Mouse (Mus musculus) spleen, adult 2 months (tissue): ENCODE results near the gene Spocd1. TPM values are rescaled to one million over a fixed set of nuclear protein-coding genes. Genes with fewer than 3 reads are reported as not detected.

ENCODE experiments used
- DNase-seq, 2 experiments: peaks; one replicate each; pipeline versions ENCODE4 v3.0.0 to v3.0.0-alpha.2; 2012 to 2021; ENCODE audit warnings: low spot score in 2 of 2, low read depth in 1 of 2
- H3K27ac ChIP-seq: fragments of 200-500 bp; 2 replicates; pipeline ENCODE4 v1.5.1; 2012; ENCODE audit warnings: low read length, inconsistent platforms; ENCODE audit not compliant: insufficient read depth
- H3K27me3 ChIP-seq: fragments of 200-500 bp; 2 replicates; pipeline ENCODE4 v1.6.1; 2012; ENCODE audit warnings: mild to moderate bottlenecking, moderate library complexity, low read length, inconsistent platforms; ENCODE audit not compliant: control insufficient read depth, insufficient read depth
- H3K36me3 ChIP-seq: fragments of 200-500 bp; 2 replicates; pipeline ENCODE4 v1.6.1; 2012; ENCODE audit warnings: mild to moderate bottlenecking, low read length, inconsistent platforms; ENCODE audit not compliant: control insufficient read depth, insufficient read depth
- H3K4me1 ChIP-seq: fragments of 200-500 bp; 2 replicates; pipeline ENCODE4 v1.6.1; 2011; ENCODE audit warnings: inconsistent platforms; ENCODE audit not compliant: control insufficient read depth, insufficient read depth, insufficient read length
- H3K4me3 ChIP-seq: fragments of 200-500 bp; 2 replicates; pipeline ENCODE4 v1.5.1; 2011; ENCODE audit warnings: mild to moderate bottlenecking, inconsistent platforms; ENCODE audit not compliant: insufficient read depth, insufficient read length; ENCODE audit errors: extremely low read depth
- CTCF ChIP-seq: fragments of 200-500 bp; IDR thresholded peaks from 2 replicates; pipeline ENCODE4 v1.5.1; 2011; ENCODE audit warnings: mild to moderate bottlenecking, inconsistent platforms; ENCODE audit not compliant: insufficient read depth, insufficient read length, insufficient replicate concordance; ENCODE audit errors: extremely low read depth
- POLR2A ChIP-seq: fragments of 200-500 bp; IDR thresholded peaks from 2 replicates; pipeline ENCODE4 v1.6.1; 2011; ENCODE audit warnings: low read depth, low read length, inconsistent platforms
- WGBS: fragments of 180-500 bp; shearing (Covaris S2); methylation state at CpG from one replicate; pipeline ENCODE4 v1.1.7; 2018; 5-methylcytosine and 5-hydroxymethylcytosine counted together
- polyA plus RNA-seq: library from polyadenylated mRNA; depleted of rRNA; stranded (reverse); fragments of >200 nt; gene quantifications from 2 replicates; pipeline ENCODE4 v1.2.3, GENCODE M21; 2012; rRNA removed

Gene Spocd1
- polyA plus RNA-seq, 1 experiment = 0.07 TPM

DNA sequence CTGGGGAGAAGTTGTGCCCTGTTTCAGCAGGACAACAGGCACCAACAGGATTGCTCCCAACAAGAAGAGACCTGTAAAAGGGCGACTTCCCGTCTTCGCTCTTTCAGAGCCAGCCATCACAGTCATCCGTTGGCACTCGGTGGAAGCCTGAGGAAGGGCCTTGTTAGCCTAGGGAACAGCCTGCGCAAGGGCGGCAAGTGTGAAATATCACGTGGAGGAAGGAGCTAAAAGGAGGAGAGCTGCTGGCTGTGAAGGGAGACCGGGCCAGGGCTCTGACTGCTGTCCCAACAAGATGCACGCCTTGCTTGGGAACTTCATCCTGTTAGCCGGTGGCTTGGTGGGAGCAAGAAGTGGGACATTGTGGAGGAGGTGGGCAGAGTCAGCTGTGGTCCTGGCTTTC lies 69.1 kb downstream of the Spocd1 start:
- no peak for DNase-seq
- no peak overlapping the region for H3K27ac ChIP-seq
- 67% methylated on average over 11 of the region's 11 CpGs for WGBS
- no peak for TF ChIP-seq CTCF
- TF ChIP-seq POLR2A = no peak
- H3K27me3 ChIP-seq = no peaks in the 10 kb centered on the region
- H3K4me3 ChIP-seq = no peak overlapping the region
- H3K4me1 ChIP-seq = no peaks in the 10 kb centered on the region
- H3K36me3 ChIP-seq = no peaks in the 10 kb centered on the region

DNA sequence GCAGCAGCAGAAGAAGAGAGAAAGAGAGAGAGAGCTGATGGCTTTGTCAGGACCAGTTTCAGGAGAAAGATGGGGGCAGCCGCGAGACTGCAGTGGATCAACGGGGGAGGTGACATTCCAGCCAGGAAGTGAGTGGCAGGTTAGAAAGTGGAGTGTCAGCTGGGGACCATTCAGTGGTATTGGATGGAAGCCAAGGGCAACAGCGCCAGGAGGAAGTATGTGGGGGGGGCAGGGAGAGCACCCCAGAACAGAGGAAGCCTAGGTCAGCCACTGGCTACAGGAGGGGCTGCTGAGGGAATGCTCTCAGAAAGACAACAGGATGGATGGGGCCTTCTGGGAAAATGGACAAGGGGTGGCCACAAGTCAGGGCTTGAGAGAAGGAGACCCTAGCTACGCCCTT lies 72.7 kb downstream of the Spocd1 start:
- Histone ChIP-seq H3K36me3 (no peaks in the 10 kb centered on the region), H3K4me3 (no peak overlapping the region), H3K27ac (no peak overlapping the region), H3K4me1 (peaks cover 3% of the 10 kb centered on the region; the same call in 1 of the 2 replicates), H3K27me3 (peaks cover 1% of the 10 kb centered on the region; the same call in 1 of the 2 replicates)
- WGBS = 14% methylated on average over 5 of the region's 5 CpGs
- TF ChIP-seq POLR2A = no peak
- no peak for TF ChIP-seq CTCF
- DNase-seq = no peak

DNA sequence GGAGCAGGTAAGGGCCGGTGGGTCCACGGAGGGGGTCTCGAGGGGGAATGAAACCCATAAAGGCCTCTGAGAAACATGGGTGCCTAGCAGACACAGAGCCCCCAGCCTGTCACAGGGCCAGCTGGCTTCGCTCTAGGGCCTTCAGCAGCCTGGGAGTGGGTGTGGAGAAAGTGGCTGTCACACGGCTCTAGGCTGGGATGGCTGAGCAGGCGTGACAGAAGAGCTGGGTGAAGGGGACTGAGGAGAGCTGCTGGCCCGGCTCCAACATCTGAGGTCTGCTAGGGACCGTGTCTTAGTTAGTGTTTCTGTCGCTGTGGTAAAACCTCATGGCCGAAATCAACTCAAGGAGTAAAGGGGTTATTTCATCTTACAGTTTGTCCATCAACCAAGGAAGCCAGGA lies 73.1 kb downstream of the Spocd1 start:
- no peak for TF ChIP-seq POLR2A
- no peak for TF ChIP-seq CTCF
- H3K4me3 ChIP-seq = no peak overlapping the region
- WGBS = 68% methylated on average over 10 of the region's 10 CpGs
- H3K27ac ChIP-seq = no peak overlapping the region
- peaks cover 4% of the 10 kb centered on the region; the same call in 1 of the 2 replicates for H3K4me1 ChIP-seq
- peaks cover 1% of the 10 kb centered on the region; the same call in 1 of the 2 replicates for H3K27me3 ChIP-seq
- DNase-seq = no peak
- H3K36me3 ChIP-seq = no peaks in the 10 kb centered on the region

DNA sequence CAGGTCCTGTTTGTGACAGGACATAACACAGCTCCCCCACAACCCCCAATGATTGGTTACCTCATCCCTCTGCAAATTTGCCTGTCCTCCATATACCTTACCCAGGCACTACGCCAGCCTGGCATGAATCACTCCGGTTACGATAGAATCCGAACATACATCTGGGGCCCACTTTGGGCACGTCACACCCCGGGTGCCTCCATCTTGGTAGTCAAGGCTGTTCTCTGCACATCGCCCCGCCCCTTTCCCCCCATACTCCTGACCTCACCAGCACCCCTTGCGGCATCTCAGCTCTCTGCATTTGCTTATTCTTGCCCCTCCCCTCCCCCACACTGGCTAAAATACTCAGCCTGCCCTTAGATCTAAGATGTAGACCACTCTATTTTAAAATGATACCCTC lies 76.5 kb downstream of the Spocd1 start:
- Histone ChIP-seq H3K4me1 (peaks cover 4% of the 10 kb centered on the region; the same call in 1 of the 2 replicates), H3K27ac (no peak overlapping the region), H3K4me3 (no peak overlapping the region), H3K27me3 (peaks cover 1% of the 10 kb centered on the region), H3K36me3 (no peaks in the 10 kb centered on the region)
- TF ChIP-seq POLR2A (no peak), CTCF (no peak)
- no peak for DNase-seq
- 70% methylated on average over 9 of the region's 9 CpGs for WGBS

DNA sequence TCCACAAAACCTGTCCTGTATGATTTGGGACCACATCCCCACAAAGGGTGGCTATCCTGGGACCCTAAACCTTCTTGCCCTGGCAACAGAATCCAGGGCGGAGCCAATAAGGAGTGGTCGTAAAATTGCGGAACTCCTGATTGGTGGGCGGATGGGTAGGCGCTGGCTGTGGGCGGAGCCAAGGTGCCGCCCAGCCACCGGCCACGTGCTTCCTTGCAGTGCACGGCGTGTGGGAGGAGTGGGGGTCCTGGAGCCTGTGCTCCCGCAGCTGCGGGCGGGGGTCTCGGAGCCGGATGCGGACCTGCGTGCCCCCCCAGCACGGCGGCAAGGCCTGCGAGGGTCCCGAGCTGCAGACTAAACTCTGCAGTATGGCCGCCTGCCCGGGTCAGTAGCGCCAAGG lies 77.5 kb downstream of the Spocd1 start:
- Histone ChIP-seq H3K4me1 (peaks cover 4% of the 10 kb centered on the region; the same call in 1 of the 2 replicates), H3K36me3 (no peaks in the 10 kb centered on the region), H3K27me3 (peaks cover 1% of the 10 kb centered on the region), H3K4me3 (no peak overlapping the region), H3K27ac (no peak overlapping the region)
- 23% methylated on average over 25 of the region's 25 CpGs for WGBS
- TF ChIP-seq CTCF (no peak), POLR2A (no peak)
- DNase-seq = no peak

Other genes starting within 250 kb of the Spocd1 start
- gene Tmem39b, start 232.4 kb upstream of the Spocd1 start, polyA plus RNA-seq = 28.4 and 33.9 TPM in 2 replicates
- gene Khdrbs1, start 186.9 kb upstream of the Spocd1 start, polyA plus RNA-seq = 40.9 and 61.5 TPM in 2 replicates
- 47.6 and 51.1 TPM in 2 replicates for gene Ptp4a2, start 118.0 kb upstream of the Spocd1 start, polyA plus RNA-seq
- gene Adgrb2, start 55.6 kb downstream of the Spocd1 start, polyA plus RNA-seq = 4.0 and 6.4 TPM in 2 replicates
- 9.0 and 10.3 TPM in 2 replicates for gene Col16a1, start 118.6 kb downstream of the Spocd1 start, polyA plus RNA-seq
- gene Pef1, start 173.3 kb downstream of the Spocd1 start, polyA plus RNA-seq = 47.1 and 52.5 TPM in 2 replicates
- 0.48 and 0.67 TPM in 2 replicates for gene Hcrtr1, start 210.1 kb downstream of the Spocd1 start, polyA plus RNA-seq
- 115 and 141 TPM in 2 replicates for gene Tinagl1, start 245.9 kb downstream of the Spocd1 start, polyA plus RNA-seq